Mouse (Mus musculus): ENCODE data around the gene Neurl3. TPM values are rescaled to one million over a fixed set of nuclear protein-coding genes. Genes with fewer than 3 reads are reported as not detected.

Neurl3 gene
- total RNA-seq, 2 experiments from 2014 or later: 2.8 to 2.9 TPM

Other genes with a start within 250 kb of the Neurl3 start
- 10 to 100 TPM; 39.7 to 40.5 TPM for gene Hs6st1, start 206.3 kb downstream of the Neurl3 start, total RNA-seq (2021)
- gene Uggt1, start 30.0 kb downstream of the Neurl3 start, total RNA-seq (2021): 10 to 100 TPM; 38.4 to 40.3 TPM
- gene Arid5a, start 33.1 kb upstream of the Neurl3 start, total RNA-seq (2021): 10 to 100 TPM; 17.7 to 18.9 TPM
- 10 to 100 TPM; 42.7 to 55.6 TPM for gene Kansl3, start 94.5 kb upstream of the Neurl3 start, total RNA-seq (2021)
- gene Fer1l5, start 97.6 kb upstream of the Neurl3 start, total RNA-seq (2021): under 1 TPM in 1 of 2 experiments, not detected in 1; 0.05 TPM
- gene Lman2l, start 170.6 kb upstream of the Neurl3 start, total RNA-seq (2021): 10 to 100 TPM; 18.1 to 23.0 TPM
- gene Cnnm4, start 196.9 kb upstream of the Neurl3 start, total RNA-seq (2021): 1 to 10 TPM; 6.9 to 8.1 TPM
- 10 to 100 TPM; 25.3 to 26.6 TPM for gene Cnnm3, start 237.2 kb upstream of the Neurl3 start, total RNA-seq (2021)